Mouse (Mus musculus): ENCODE results near the gene Slc5a5. TPM values are rescaled to one million over a fixed set of nuclear protein-coding genes. Genes with fewer than 3 reads are reported as not detected.

Gene Slc5a5
- polyA plus RNA-seq (2017; shearing (Covaris generic)) = not detected

DNA sequence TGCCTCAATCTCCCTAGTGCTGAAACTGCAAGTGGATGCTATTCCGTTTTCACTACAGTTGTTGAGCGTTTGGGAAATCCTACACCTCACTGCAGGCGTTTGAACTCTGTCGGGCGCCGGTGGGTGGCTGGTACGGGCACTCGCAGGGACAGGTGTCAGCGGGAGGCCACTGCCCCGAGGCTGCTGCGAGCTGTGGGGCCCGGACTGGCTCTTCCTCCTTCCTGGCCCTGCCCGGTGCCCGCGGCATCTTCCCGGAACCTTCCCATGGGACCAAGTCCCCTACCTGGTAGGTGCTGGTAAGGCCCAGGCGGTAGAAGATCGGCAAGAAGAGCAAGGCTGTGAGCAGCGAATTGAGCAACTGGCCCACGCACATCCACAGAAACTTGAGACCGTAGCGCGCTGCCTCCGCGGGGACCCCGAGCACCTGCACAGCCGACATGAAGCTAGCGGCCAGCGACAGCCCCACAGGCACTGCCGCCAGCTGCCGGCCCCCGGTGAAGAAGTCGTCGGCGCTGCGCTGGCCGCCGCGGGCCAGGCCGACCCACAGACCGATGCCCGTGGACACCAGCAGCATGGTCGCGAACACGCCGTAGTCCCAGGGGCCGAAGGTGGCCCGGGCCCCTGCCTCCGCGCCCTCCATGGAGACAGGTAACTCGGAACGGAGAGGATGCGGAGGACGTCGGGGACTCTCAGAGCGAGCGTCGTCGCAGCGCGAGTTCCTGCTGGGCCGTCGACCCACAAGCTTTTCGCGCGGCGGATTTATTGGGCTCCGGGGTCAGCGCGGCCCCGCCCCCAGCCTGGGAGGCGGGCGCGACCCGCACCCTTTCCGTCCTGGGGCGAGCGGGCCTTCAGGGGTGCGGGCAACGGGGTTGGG is at the start of gene Slc5a5:
Gene Slc5a5, minus strand, starts transcription at position 736 of the 874 bp plus-strand sequence.
- no peak for ATAC-seq

GRCm38 (mm10) chr8:70941478-70941877 is 48.9 kb upstream of the Slc5a5 start:
- no peak for ATAC-seq

- ATAC-seq = no peak
Observed at GRCm38 (mm10) chr8:70937200-70937599, 44.6 kb upstream of the Slc5a5 start.

DNA sequence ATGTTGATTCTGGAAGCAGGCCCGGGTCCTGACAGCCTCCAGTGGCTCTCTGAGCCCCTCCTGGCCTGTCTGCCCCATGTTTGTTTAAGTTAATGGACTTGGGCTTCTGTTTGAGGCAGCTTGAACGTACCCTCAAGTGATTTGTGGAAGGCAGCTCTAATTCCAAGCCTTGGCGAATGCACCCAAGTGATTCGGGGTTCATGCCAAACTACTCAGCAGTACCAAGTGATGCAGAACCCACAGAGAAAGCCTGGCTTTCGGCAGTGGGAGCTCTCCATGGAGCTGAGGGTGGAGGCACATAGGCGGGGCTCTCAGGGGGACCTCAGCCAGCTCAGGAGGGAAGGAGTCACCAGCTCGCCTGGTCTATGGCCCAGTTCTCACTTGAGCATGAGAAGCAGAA is 42.2 kb upstream of the Slc5a5 start:
- no peak for ATAC-seq

DNA sequence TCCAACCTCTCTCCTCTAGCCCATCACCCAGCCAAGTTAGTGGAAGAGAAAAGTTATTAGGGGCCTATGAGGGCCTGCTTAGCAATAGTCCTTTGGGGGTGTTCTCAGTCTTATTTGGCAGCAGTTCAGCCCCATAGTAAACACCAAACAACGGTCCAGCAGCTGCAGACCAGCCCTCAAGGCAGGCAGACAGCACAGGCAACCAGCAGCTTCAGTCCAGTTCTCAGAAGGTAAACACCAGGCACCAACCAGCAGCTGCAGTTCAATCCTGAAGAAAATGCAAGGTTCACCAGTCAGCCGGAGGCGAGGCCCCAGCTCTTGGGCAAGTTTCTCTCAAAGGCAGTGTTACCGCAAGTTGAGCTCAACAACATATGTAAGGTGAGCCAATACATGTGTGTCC is 40.5 kb upstream of the Slc5a5 start:
- ATAC-seq = no peak

- ATAC-seq = no peak
Observed at GRCm38 (mm10) chr8:70931731-70932130, 39.2 kb upstream of the Slc5a5 start.

- ATAC-seq = no peak
Observed at GRCm38 (mm10) chr8:70928778-70929322, 36.3 kb upstream of the Slc5a5 start.

DNA sequence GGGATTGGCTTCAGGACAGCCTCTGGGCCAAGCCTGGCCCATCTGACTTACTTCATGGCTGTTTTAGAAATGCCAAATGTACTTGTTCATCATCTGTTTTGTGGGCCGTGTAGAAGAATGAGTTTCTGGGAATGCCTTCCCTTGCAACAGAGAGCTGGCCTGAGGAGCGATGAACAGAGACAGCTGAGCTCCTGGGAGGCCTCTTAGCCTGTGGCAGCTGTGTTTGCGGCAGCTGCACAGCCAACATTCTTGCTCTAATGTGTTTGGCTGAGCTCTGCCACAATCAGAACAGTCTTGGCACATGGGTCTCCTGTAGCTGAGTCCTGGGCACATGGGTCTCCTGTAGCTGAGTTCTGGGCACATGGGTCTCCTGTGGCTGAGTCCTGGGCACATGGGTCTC is 35.5 kb upstream of the Slc5a5 start:
- no peak for ATAC-seq

- no peak for ATAC-seq
Observed at GRCm38 (mm10) chr8:70926396-70926795, 33.8 kb upstream of the Slc5a5 start.

- no peak for ATAC-seq
Observed at GRCm38 (mm10) chr8:70925754-70926153, 33.2 kb upstream of the Slc5a5 start.

- no peak for ATAC-seq
Observed at GRCm38 (mm10) chr8:70924151-70924550, 31.6 kb upstream of the Slc5a5 start.

GRCm38 (mm10) chr8:70920049-70920922 is 27.7 kb upstream of the Slc5a5 start:
- ATAC-seq = no peak

DNA sequence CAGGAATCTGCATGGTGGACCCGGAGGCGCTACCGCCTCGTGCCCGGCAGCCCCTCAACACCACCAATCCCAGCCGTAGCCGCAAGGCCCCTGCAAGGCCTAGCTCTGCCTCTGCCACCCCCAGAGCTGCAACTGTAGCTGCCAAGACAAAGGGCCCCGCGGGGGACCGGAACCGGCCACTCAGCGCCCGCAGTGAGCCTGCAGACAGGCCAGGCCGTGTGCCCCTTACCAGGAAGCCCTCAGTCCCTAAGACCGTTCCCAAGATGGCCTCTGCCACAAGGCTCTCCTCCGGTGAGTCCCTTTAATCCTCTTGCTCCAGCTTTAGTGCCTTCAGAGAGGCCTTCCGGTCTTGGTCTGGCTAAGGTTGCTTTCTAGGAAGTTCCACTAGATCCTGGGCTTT is 22.1 kb upstream of the Slc5a5 start:
- ATAC-seq = no peak

GRCm38 (mm10) chr8:70913523-70913922 is 21.0 kb upstream of the Slc5a5 start:
- ATAC-seq = no peak

GRCm38 (mm10) chr8:70912955-70913354 is 20.4 kb upstream of the Slc5a5 start:
- ATAC-seq = no peak

DNA sequence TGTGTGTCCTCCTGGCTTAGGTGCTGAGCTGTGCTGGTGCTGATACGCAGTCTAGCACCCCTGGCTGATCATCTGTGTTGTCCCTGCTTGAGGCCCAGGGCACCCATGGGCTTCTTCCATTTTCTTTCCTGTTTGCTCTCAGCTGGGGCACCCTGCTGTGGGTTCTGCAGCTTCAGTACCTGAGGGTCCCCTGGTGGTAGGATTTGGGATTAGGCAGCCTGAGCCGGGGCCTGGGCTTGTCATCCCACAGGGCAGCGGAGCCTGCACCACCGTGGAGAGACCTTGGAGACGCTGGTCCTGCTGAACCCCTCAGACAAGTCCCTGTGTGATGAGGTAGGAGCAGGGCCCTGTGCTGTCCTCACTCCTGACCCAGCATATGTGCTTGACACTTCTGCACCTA is 19.0 kb upstream of the Slc5a5 start:
- no peak for ATAC-seq

DNA sequence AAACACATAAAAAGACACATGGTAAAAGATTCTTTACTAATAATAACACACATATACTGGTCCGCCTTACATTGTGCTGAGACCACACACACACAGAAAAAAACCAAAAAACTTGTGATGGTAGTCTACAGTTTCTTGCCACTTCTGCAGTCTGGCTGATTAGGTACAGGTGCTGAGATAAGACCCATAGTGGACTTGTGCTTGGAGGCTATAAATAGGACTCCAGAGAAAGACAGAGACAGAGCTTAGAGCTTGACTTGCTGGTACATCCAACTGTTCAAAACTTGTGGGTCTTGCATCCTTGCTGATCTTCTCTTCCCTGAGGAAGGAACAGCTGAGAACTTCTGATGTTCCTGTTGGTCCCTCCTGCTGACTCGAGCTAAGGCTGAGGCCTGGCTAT is 15.0 kb upstream of the Slc5a5 start:
- no peak for ATAC-seq

- ATAC-seq = peak; percentile 73
Observed at GRCm38 (mm10) chr8:70905831-70906736, 13.5 kb upstream of the Slc5a5 start, which contains the start of gene Map1s. Gene Map1s, plus strand, starts transcription at chr8:70905932.

GRCm38 (mm10) chr8:70905463-70905830 is 12.9 kb upstream of the Slc5a5 start:
- ATAC-seq = no peak

DNA sequence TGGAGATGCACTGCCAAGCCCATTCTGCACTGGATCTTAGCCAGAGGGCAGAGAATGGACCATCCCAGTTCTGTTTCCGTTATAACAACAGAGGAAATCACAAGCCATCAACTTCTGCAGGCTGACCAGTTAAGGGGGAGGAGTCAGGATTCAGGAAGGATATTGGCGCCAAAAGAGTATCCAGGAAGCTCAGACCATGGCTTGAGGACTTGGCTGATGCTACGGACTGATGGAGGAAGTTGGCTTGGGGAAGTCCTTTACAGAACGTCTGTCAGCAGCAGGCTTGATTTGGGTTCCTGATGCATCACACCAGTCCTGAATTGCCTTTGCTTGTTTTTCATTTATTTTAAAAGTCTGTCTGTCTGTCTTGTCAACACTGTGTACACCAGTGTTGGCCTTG is 12.0 kb upstream of the Slc5a5 start:
- no peak for ATAC-seq

DNA sequence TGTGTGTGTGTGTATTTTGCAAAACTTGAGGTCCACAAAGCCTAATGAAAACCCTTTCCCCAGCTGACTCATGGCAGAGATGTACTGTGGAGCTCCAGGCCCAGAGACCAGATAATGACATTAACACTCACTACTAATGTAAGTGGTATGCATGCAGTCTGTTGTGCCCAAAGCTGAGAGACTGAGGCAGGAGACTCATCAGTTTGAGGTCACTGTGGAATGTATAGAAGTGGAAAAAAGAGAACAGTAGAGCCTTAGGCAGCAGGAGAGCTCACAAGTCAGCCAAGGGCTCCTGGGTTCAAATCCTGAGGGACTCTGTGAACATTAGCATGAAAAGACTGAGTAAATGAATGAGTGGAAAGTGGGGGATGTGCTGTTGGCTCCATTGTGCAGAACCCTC is 11.0 kb upstream of the Slc5a5 start:
- no peak for ATAC-seq

DNA sequence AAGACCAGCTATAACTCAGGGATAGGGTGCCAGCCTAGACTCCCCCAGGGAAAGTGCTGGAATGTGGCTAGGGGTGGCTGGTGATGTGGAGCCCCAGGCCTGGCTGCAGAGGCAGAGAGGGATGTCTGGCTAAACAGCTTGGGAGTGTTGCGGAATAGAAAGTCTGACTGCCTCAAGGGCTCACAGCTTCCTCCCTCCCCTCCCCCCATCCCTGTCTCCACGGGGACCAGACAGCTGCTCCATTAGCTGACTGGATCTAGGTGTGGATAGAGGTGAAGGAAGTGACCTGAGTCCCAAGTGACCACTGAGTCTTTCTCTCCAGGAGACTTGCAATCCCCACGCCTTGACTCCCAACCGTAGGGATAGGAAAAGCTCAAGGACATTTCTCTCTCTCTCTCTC is 10.6 kb upstream of the Slc5a5 start:
- ATAC-seq = no peak
